Mouse (Mus musculus) right cerebral cortex, adult 2 months (tissue): Measurements from ENCODE around the gene Cga.
"Not testable (repeated sequence)": the region's sequence is repeated elsewhere in the genome, so short reads cannot be mapped to it uniquely, and the experiment has no call there.

Experiments
- DNase-seq, 2 experiments: peaks; one replicate each; pipeline ENCODE4 v3.0.0; 2021 to 2022; ENCODE audit warnings: low spot score in 2 of 2

Gene Cga

DNA sequence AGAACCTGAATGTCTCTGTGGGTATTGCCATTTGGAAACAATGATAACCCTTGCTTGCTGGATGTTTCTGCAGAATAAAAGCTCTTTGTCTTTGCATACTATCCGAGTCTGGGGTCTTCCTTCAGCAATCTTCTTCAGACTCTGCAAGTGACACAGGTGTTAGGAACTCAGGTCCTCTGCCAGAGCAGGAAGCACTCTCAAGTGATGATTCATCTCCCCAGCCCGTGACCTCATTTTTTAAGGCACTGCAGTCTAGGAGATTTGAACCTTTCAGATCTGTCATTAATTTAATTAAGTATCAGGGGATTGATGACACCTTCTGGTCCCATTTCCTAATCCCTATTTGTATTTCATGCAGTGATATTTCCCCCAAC, 3.8 kb upstream of the Cga start:
- no peak for DNase-seq

DNA sequence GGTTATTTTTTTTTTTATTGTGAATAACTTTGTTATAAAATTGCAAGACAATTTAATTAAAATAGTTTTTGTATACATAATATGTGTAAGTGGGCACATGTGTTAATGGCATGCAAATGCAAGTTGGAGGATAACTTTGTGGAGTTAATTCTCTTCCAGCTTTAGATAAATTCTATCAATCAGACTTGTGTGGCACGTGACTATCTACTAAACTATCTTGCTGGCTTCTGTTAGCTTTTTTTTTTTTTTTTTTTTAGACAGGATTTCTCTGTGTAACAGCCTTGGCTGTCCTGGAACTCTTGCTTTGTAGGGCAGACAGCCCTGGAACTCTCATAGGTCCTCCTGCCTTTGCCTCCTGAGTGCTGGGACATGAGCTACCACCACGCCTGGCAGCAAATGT, 4.9 kb downstream of the Cga start:
- no peak for DNase-seq

DNA sequence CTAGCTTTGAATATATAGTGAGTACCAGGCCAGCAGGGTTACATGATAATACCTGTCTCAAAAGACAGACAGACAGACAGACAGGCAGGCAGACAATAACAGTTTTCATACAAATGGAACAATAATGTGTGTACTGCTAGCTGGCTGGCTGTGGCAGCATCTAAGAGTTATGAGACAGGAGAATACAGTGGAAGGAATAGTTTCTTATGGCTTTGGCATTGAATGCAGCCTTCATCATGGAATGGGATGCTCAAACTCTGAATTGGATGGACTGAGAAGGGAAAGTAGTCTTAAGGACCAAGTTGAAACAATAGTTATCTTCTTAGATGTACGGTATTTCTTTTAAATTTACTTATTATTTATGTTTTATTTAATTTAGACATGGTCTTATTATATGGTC, 5.7 kb downstream of the Cga start:
- no peak for DNase-seq

DNA sequence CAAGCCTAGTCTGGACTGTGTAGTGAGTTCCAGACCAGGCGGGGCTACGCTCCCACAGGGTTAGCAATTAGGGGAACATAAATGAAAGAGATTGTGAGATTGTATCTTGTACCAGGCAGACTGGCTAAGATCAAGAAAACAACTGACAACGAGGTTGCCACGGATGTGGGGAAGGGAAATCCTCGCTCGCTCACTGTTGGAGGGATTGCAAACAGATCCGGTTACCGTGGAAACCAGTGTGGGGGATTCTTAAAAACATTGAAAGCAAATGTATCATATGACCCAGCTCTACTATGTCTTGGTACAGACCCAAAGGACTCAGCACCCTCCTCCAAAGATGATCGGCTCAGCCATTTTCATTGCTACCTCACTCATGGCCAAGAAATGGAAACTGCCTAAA, 6.6 kb downstream of the Cga start:
- DNase-seq: peak; percentile 35 to 43

DNA sequence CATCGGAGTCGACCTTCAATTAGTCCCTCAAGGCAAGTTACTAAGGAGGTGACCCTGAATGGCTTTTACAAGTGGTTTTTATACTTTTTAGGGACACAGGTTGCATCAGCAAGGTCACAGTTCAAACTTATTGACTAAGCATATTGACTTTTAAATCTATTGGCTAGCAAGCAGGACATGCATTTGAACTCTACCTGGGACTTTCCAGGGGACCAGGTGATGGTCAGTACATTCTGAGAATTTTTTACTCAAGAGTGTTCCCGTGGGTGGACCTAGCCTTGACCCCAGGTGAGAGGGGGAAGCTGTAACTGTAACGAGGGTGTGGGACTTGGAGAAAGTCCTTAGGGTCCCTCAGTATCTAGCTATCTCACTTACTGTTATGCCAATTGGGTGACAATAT, 7.6 kb downstream of the Cga start:
- DNase-seq: no peak

DNA sequence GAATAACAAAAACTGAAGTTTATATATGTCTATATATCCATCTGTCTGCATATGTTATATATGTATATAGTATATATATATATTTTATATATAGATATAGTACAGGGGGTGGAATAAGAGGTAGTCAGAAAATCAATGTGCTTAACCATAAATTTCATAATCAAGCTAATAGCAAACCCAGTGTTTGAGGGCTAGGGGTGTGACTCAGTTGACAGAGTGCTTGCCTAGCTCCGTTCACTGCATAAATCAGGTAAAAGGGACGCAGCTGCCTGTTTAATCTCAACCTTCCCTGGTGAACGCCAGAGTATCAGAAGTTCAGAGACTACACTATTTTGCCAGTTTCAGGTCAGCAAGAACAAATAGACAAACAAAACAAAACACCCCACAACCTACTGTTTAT, 8.0 kb downstream of the Cga start:
- DNase-seq: not testable (repeated sequence)

DNA sequence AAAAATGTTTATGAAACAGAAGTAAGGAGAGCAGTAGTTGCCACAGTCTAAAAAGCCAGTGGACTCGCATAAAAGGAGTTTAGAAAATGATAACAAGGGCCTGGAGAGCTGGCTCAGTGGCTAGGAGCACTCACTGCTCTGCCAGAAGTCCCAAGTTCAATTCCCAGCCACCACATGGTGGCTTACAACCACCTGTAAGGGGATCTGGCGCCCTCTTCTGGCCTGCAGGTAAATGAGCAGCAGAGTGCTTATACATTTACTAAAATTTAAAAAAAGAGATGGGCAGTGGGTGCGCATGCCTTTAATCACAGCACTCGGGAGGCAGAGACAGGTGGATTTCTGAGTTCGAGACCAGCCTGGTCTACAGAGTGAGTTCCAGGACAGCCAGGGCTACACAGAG, 11.8 kb downstream of the Cga start:
- DNase-seq: no peak

DNA sequence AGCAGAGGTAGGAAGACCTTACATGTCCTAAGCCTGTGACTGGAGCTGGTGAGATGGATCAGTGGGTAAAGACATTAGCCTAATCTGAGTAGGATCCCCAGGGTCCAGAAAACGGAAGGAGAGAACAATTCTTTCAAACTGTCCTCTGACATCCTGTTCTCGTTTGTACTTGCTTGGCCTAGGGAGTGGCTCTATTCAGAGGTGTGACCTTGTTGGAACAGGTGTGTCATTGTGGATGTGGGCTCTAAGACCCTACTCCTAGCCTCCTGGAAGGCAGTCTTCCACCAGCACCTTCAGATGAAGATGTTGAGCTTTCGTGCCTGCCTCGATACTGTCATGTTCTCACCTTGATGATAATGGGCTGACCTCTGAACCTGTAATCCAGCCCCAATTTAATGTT, 12.6 kb downstream of the Cga start:
- no peak for DNase-seq

DNA sequence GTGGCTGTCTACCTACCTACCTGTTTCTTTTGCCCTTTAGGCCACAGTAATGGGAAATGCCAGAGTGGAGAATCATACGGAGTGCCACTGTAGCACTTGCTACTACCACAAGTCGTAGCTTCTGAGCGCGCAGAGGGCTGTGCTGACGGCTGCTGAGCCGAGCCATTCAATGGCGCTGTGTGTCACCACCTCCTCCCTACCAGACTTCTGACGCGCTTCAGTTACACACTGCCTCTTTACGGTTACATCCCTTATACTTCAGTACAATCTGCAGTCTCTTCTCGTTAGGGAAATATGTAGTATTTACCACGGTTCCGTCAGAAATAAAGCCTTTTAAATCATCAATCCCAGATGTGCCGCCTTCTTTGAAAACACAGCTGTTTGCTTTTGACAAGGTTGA, 13.4 kb downstream of the Cga start:
- DNase-seq: no peak

DNA sequence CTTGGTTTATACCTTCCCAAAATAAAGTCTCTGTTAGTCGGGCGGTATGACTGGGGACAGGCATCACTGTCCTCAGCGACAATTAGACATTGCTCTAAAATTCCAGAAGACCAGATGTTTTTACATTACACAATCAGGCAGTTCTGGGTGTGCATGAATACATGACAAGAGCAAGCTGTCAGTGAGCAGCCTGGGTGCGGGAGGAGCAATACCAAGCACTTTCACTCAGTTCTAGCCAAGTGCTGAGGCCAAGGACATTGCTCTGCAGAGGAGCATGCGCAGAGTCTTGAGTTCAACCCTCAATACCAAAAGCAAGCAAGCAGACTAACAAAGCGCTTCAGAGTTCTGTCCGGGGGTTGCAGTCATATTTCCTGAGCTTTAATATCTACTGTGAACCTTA, 14.5 kb downstream of the Cga start:
- no peak for DNase-seq

DNA sequence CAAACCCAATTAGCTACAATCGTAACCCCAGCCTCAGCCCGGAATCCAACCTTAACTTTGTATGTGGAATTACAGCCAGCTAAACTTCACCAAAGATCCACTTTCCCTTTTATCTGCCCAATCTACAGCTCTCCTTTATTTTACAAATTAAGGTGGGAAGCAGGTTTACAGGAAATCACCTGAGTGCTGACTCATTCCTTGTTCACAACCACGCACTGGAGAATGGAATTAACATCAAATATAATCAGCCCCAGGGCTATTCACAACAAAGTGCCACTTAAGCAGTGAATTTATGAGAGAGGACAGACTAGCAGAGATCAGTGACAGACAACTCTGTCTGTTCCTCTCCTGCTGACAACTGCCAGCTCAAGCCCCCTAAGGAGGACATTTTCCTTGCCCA, 17.8 kb downstream of the Cga start:
- no peak for DNase-seq

DNA sequence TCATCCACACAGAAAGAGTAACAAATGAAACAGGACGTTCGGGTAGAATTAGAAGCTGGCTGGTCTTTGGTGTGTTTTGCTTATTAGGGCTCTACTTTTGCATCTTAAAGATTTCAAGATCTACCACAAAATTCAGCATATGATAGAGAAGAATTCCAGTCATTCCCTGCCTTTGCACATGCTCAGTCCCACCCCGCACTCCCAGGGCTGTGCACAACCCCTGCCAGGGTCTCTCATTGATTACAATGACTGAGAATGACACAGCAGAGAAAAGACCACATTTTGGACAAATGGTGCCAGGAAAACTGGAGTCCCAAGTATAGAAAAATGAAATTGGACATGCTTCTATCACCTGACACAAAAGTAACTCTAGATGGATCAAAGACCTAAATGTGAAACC, 18.6 kb downstream of the Cga start:
- DNase-seq: no peak

DNA sequence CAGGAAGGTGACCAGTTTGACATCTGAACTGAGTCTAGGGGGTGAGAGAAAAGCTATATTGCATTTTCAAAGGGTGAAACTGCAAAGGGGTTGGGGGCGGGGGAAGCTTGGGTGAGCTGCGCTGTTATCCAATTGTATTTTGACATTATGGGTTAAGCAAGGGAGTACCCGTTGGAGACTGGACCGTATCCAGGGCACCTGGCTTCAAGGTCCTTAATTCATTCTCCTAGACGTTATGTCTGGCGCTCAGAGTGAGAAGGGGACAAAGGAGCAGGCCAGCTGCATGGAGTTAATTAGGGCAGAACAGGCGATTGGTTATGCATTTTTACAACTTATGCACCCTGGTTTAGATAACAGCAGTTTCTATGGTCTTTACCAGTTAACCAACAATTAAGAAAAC, 23.8 kb downstream of the Cga start:
- DNase-seq: no peak

DNA sequence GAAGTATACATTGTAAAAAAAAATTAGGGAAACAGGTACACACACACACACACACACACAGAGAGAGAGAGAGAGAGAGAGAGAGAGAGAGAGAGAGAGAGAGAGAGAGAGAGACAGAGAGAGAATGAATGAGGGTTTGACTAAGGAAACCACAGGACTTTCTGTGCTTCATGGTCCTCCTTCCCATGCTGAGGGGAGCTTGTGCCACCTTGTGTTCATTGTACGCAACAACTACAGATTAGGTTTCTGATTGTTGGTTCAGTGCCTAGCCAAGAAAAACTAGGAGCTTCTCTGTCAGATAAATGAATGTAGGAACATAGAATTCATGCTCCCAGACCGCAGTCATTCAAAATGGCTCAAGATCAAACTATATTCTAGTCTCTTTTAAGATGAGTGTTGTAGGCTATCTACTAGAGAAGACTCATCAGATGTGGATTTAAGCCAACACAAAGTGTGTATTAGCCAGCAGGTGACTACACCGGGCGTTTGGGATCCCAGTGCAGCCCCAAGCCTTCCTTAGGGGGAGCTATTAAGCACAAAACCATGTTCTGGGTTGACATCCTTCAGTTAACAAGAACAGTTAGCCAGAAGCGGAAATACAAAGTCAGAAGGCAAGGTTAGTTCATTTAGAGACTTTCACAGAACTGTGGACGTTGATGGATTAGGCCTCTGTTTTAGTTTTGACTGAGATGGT, 28.7 kb downstream of the Cga start:
- DNase-seq: peak; percentile 65 to 75

DNA sequence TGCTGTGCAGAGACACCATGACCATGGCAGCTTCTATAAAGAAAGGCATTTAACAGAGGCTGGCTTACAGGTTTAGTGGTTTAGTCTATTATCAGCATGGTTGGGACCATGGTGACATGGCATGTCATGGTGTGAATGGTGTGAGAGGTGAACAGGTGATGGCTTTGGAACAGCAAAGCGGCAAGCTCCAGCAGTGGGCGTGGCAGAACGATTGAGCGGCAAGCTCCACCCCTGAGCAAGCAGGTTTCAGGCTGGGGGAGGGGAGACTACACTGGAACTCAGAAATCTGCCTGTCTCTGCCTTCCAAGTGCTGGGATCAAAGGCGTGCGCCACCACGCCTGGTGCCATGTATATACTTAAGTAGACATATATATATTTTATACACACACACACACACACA, 34.8 kb downstream of the Cga start:
- not testable (repeated sequence) for DNase-seq

DNA sequence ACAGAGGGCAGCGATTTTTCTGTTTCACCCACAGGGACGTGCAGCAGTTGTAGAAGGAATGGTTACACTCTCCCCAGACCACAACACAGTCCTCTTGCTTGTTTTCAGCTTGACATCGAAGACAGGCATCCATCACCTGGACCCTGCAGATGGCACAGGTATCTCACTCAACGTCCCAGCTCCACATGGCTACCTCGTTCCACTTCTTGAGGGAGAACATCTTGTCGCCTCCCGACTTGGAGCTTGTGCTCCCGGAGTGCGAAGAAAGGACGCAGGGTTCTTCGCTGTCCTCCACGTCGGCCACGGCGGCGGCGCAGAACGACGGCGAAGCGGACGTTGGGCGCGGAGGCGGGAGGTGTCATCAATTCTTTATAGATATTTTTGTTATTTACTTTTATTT, 47.5 kb downstream of the Cga start:
- no peak for DNase-seq

DNA sequence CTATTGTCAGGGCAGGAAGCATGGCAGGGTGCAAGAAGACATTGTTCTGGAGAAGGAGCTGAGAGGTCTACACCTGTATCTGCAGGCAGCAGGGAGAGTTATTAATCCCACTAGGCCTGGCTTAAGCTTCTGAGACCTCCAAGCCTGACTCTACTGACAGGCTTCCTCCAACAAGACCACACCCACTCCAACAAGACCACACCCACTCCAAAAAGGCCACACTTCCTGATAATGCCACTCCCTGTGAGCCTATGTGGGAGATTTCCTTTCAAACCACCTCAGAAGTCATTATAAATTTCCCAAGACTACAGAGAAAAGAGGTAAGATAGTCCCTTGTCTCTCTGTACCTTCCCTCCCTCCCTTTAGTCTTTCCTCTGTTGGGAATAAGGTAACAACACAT, 53.6 kb downstream of the Cga start:
- no peak for DNase-seq

DNA sequence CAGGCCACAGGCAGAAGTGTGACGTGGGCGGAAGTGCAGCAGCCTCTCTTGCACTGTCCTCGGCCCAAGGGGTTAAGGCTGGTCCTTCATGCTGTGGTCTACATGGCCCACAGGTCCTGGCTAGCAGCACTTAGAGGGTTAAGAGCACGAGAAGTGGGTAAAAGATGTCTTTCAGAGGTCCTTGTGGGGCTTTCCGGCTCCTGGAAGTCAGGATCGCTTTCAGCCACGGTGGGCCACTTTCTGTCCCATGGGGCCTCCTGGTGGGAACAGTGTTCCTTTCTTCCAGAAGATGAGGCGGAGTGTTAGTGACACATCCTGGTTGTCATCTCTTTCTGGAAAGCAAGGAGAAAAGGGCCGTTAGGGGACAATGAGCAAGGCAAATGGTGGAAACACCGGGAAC, 60.1 kb downstream of the Cga start:
- no peak for DNase-seq
